Mouse (Mus musculus) naive thymus-derived CD4-positive, alpha-beta T cell, adult 2 months (primary cell): ENCODE data around the gene Defb35.
"Not testable (repeated sequence)": the region's sequence is repeated elsewhere in the genome, so short reads cannot be mapped to it uniquely, and the experiment has no call there.

ENCODE experiments used
- DNase-seq: peaks from one replicate; pipeline ENCODE4 v3.0.0-alpha.2; 2011; ENCODE audit warnings: low read depth

Defb35 gene

GRCm38 (mm10) chr8:21938052-21938451 is at the start of gene Defb35:
Gene Defb35, plus strand, starts transcription at chr8:21938352.
- not testable (repeated sequence) for DNase-seq

GRCm38 (mm10) chr8:21906290-21906689 is 31.9 kb upstream of the Defb35 start, which contains the start of gene Defb11:
Gene Defb11, minus strand, starts transcription at chr8:21906412.
- not testable (repeated sequence) for DNase-seq

DNA sequence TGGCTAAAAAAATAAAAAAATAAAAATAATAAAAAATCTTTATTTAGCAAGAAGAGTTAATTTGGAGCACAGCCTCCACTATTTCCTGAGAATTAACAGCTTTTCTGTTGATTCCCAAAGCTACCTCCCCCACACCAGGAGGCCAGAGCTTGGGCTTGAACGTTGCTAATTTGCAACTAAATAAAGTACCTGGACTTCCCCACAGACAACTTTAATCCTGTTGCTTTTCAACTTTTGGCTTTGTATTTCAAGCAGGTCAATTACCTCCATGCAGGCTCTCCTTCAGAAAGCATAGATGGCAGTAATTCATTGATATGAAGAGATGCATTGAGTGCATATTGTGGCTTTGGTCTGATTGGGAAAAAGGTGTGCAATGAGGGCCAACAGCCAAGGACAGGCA is 26.2 kb upstream of the Defb35 start:
- DNase-seq = no peak

DNA sequence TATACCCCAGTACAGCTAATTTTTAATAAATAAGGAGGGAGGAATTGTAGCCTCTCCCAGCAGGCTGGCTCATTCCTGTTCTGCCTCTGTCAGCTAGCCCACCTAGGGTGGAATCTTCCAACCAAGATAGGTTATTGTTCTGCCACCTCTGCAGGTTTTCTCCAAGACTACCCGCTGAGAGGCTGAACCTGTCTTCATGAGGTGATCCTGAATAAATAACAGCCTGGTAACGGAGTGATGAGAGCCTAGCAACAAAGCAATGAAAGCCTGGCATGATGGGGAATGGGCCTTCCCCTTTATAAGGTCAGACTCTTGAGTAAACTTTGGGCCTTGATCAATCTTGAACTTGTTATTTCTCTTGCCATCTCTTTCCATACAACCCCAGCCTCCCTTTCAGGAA is 25.6 kb upstream of the Defb35 start:
- DNase-seq = no peak

DNA sequence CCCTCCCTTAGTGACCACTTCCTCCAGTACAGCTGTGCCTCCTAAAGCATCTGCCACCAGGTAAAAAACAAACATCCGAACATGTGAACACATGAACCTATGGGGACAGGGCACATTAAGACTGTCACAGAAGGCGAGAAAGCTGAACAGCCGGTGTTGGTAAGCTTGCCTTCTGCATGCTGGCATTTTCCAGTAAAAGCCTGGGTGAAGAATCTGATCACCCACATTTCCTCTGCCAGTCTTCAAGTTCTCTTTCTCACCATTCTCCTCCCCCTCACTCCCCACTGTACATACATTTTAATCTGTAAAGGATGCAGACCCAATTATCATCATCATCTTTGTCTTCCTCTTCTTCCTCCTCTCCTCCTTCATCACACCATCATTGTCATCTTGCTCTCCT is 22.5 kb upstream of the Defb35 start:
- no peak for DNase-seq

DNA sequence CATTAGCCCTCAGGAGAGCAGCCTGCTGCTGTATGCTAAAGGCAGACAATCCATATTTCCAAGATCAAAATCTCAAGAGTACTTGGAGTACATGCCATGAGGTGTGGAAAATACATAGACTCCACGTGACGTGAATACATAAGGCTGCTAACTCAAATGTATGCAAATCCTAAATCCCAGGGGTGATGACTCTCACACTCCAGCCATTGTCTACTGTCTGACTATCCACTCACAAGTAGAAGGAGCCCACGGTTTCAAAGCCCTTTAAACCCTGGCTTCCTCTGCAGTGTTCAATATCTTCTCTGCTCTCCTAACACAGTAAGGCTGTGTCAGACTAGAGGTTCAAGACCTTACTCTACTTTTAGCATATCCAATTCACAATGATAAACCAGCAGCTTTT is 7.4 kb upstream of the Defb35 start:
- DNase-seq = not testable (repeated sequence)

DNA sequence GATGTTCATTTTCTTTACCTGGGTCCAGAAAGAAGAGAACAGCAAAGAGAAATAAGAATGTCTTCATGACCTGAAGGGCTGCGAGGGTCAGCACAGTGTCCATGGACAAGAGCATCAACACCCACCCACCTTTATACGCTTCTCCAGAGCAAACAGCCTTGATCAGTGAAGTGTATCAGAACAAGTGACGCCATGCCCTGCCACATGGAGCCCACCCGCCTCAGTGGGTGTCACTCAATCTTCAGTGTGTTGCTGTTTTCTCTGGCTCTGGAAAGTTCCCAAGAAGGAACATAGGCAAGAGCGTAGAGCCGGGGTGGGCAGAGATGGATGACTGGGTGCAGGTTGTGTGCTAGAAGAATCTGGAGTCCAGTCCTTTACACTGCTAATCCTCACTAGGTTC is 5.5 kb upstream of the Defb35 start, which contains the start of gene Defb15:
Gene Defb15, minus strand, starts transcription at position 101 of the 400 bp plus-strand sequence.
- no peak for DNase-seq

- no peak for DNase-seq
These were observed 8.3 kb downstream of the Defb35 start, which contains the start of gene Defb13 for GRCm38 (mm10) chr8:21946462-21946861. Gene Defb13, plus strand, starts transcription at chr8:21946762.

DNA sequence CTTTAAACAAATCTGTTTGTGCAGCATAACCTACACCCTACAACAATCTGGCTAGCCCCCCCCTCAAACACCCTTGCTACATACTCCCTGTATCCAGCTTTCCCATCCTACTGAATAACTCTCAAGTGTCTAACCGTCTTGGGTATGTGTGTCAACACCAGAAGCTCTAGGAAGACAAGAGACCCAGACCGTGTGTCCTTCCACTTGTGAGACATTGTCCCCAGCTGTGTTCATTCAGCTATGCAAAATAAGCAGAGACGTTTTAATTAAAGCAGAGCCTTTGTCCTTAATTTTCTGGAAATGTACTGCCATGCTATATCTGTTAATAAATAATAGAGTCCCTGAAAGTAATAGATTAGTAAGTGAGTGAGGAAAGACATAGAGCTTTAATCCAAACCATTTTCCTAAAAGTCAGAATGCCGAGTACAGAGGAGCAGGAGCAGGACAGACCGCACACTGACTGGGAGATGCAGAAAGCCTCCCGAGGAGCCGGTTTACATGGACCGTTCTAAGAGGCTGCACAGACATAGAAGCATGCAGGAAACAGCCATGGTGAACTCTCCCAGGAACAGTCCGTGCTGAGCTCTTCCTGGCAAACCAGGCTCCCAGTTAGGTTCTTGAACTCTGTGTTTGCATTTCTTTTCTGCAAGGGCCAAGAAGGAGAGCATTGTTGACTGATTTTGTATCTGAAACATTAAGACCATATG is 9.3 kb downstream of the Defb35 start:
- no peak for DNase-seq

DNA sequence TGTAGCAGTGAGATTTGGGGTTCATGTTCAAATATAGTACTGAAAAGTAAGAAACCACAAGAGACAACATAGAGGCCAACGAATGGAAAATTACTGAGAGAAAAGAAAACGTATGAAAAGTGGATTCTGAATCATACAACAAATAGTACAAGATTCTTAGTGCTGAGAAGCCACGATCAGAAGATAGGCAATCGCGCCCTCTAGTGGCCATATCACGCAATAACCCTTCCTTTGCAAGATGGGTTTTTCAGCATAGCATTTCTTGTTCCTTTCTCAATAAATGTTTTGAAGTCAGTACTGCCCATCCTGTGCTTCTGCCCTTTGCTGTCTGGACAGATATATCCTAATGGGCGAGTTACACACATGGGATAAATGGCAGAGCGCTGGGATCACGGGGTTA is 17.2 kb downstream of the Defb35 start:
- DNase-seq = peak; percentile 5

- DNase-seq = no peak
These were observed 18.2 kb downstream of the Defb35 start for GRCm38 (mm10) chr8:21956336-21956735.

- DNase-seq = no peak
These were observed 20.3 kb downstream of the Defb35 start, which contains the start of gene Fam90a1a for GRCm38 (mm10) chr8:21958414-21958813. Gene Fam90a1a, plus strand, starts transcription at chr8:21958714.

DNA sequence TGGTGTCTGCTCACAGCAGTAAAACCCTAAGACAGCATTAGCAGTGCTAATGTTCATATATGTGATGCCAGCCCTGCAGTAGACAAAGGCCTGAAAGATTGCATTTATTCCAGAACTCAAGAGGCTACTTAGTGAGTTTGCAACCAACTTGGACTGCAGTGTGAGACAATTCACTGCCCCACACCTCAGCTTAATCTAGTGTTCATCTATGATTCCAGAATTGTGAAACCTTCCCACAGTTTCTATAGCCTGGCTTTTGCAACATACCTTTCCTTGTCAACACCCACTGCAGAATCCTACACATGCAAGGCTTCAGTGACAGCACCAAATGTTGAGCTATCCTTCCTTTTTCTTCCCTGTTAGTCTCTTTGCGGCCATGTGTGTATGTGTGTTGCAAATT is 28.5 kb downstream of the Defb35 start:
- no peak for DNase-seq

- DNase-seq = no peak
These were observed 31.3 kb downstream of the Defb35 start, which contains the start of gene Ccdc70 for GRCm38 (mm10) chr8:21969475-21969874. Gene Ccdc70, plus strand, starts transcription at chr8:21969775.

GRCm38 (mm10) chr8:21978193-21978592 is 40.0 kb downstream of the Defb35 start:
- no peak for DNase-seq

DNA sequence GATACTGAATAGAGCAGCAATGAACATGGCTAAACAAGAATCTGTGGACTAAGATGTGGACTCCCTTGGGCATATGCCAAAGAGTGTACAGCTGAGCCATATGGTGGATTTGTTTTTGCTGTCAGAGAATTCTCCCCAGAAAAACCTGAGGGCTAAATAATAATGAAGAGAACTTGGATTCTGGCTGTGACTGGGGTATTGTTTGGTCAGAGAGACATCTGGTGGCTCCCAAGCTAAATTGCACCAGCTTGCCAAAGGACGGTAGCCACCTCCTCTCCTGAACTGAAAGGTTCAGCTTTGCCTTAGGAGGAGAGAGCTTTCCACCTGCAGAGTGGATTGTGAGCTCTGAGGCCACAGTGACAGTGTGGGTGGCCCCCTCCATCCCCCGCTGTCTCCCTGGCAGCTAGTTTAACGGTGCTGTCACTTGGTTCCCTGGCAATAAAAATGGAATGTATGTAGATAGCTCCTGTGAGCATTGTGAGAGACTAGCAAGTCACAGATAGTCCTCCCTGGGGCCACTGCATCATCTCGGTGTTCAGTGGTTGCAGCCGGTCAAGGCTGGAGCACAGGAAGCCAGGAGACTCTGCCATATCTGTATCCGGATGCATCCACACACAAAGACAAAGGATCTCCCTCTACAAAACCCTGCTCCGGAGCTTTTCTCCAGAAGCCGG is 43.6 kb downstream of the Defb35 start:
- no peak for DNase-seq
